Mouse (Mus musculus): ENCODE measurements around the gene Adamts1. TPM values are rescaled to one million over a fixed set of nuclear protein-coding genes. Genes with fewer than 3 reads are reported as not detected.
A peak's percentile ranks its signal among the peaks of the same experiment; 100 is the strongest.

Gene Adamts1
- total and polyA plus RNA-seq, 2 experiments from 2014 or later = 9.8 to 38.0 TPM

GRCm38 (mm10) chr16:85772272-85772671 is 30.6 kb downstream of the Adamts1 start:
- no peaks in the 10 kb centered on the region for H3K9me3 ChIP-seq (ENCODE audit: low read length)
- ATAC-seq (peak; percentile 79), DNase-seq (ENCODE audit: low spot score) (peak; percentile 60)
- 57% methylated on average over 3 of the region's 3 CpGs for WGBS
- H3K36me3 ChIP-seq (ENCODE audit: insufficient read depth, low read length) = no peaks in the 10 kb centered on the region
- no peaks in the 10 kb centered on the region for H3K4me1 ChIP-seq (ENCODE audit: insufficient read depth, low read length)
- no peak overlapping the region for H3K4me2 ChIP-seq (ENCODE audit: low read depth, low read length)
- H3K9ac ChIP-seq (replicated peaks; ENCODE audit: low read length) = no peak overlapping the region
- H3K27ac ChIP-seq = no peak overlapping the region
- no peak overlapping the region for H3K4me3 ChIP-seq (ENCODE audit: low read length)
- no peaks in the 10 kb centered on the region for H3K27me3 ChIP-seq (ENCODE audit: insufficient read depth, low read length)
- TF ChIP-seq CTCF (IDR thresholded peaks at IDR 0.05; ENCODE audit: low read depth) = no peak

GRCm38 (mm10) chr16:85767341-85767740 is 35.6 kb downstream of the Adamts1 start:
- Histone ChIP-seq H3K4me3 (ENCODE audit: low read length) (no peak overlapping the region), H3K9me3 (ENCODE audit: low read length) (no peaks in the 10 kb centered on the region), H3K9ac (replicated peaks; ENCODE audit: low read length) (no peak overlapping the region), H3K27ac (no peak overlapping the region), H3K4me1 (ENCODE audit: insufficient read depth, low read length) (0 out of 2 replicates have a peak, but pooled peaks cover 3% of the 10 kb centered on the region), H3K36me3 (ENCODE audit: insufficient read depth, low read length) (no peaks in the 10 kb centered on the region), H3K27me3 (ENCODE audit: insufficient read depth, low read length) (no peaks in the 10 kb centered on the region), H3K4me2 (ENCODE audit: low read depth, low read length) (no peak overlapping the region)
- WGBS = 38% methylated on average over 4 of the region's 4 CpGs
- ATAC-seq = peak; percentile 56
- peak; percentile 18 for DNase-seq (ENCODE audit: low spot score)
- no peak for TF ChIP-seq CTCF (IDR thresholded peaks at IDR 0.05; ENCODE audit: low read depth)

DNA sequence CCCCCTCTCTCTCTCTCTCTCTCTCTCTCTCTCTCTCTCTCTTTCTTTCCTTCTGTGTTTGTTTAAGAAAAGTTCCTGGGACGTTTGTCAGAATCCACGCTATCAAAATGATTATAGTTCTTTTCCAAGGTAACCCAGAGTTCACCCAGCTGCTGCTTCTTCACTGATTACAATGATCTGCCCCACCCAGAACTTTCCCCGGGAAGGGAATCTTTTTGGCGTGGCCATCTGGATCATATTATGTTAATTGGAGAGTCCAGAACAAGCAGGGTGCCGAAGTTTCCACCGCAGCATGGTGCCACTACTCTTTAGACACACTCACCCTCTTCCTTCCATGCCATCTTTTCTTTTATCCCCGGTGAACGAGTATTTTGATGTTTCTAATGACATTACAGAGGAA is 37.2 kb downstream of the Adamts1 start:
- Histone ChIP-seq H3K9me3 (ENCODE audit: low read length) (no peaks in the 10 kb centered on the region), H3K4me2 (ENCODE audit: low read depth, low read length) (no peak overlapping the region), H3K27me3 (ENCODE audit: insufficient read depth, low read length) (no peaks in the 10 kb centered on the region), H3K36me3 (ENCODE audit: insufficient read depth, low read length) (no peaks in the 10 kb centered on the region), H3K27ac (no peak overlapping the region), H3K4me1 (ENCODE audit: insufficient read depth, low read length) (0 out of 2 replicates have a peak, but pooled peaks cover 3% of the 10 kb centered on the region), H3K4me3 (ENCODE audit: low read length) (no peak overlapping the region), H3K9ac (replicated peaks; ENCODE audit: low read length) (no peak overlapping the region)
- WGBS = 61% methylated on average over 8 of the region's 8 CpGs
- TF ChIP-seq CTCF (IDR thresholded peaks at IDR 0.05; ENCODE audit: low read depth) = no peak
- ATAC-seq (no peak), DNase-seq (ENCODE audit: low spot score) (no peak)

DNA sequence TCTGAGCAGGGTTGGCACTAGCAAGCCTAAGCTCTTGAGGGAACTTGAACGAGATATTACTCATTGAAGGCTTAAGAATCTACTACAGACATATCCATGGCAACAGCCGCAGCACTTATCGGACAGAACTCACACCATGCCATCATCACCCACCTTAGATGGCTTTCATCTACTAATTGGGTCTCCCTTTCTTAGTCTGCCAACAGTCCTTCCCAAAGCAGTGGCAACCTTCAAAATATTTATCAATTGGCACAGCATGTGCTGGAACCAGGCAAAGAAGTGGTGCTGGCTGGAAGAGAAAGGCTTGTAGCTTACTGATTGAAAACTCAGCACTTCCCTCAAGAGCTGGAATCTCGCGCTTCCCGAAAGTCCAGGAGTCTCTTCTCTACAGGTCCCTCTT is 37.7 kb downstream of the Adamts1 start:
- no peak overlapping the region for H3K27ac ChIP-seq
- DNase-seq (ENCODE audit: low spot score) (no peak), ATAC-seq (no peak)
- TF ChIP-seq CTCF (IDR thresholded peaks at IDR 0.05; ENCODE audit: low read depth) = no peak
- H3K4me3 ChIP-seq (ENCODE audit: low read length) = no peak overlapping the region
- no peaks in the 10 kb centered on the region for H3K9me3 ChIP-seq (ENCODE audit: low read length)
- no peak overlapping the region for H3K4me2 ChIP-seq (ENCODE audit: low read depth, low read length)
- 71% methylated on average over 6 of the region's 6 CpGs for WGBS
- H3K36me3 ChIP-seq (ENCODE audit: insufficient read depth, low read length) = no peaks in the 10 kb centered on the region
- 0 out of 2 replicates have a peak, but pooled peaks cover 3% of the 10 kb centered on the region for H3K4me1 ChIP-seq (ENCODE audit: insufficient read depth, low read length)
- no peak overlapping the region for H3K9ac ChIP-seq (replicated peaks; ENCODE audit: low read length)
- H3K27me3 ChIP-seq (ENCODE audit: insufficient read depth, low read length) = no peaks in the 10 kb centered on the region

DNA sequence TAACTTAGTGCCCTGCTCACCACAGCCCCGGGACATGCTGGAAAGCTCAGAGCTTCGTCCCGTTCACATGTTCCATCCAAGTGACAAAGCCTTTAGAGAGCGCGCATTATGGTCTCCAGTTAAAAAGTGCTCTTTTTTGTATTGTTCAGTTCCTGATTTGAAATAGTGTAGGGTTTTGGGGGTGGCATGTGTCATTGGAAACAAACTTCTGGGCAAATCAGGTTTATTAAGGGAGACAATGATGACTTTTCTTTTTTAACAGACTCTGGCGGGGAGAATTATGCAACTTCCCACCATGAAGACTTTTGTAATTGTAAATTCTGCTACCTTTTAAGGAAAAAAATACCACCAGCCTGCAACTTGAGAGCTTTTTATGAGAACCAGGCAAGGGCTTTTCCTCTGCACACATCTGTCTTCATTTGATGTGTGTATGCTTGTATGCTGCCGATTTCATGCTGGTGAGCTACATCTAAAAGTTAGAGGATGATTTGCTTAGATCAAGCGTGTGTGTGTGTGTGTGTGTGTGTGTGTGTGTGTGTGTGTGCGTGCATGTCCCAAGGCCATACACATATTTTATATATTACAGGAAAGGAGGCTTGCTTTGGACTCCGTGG is 40.8 kb downstream of the Adamts1 start:
- ATAC-seq (no peak), DNase-seq (ENCODE audit: low spot score) (no peak)
- 0 out of 2 replicates have a peak, but pooled peaks cover 3% of the 10 kb centered on the region for H3K4me1 ChIP-seq (ENCODE audit: insufficient read depth, low read length)
- 89% methylated on average over 10 of the region's 10 CpGs for WGBS
- H3K27me3 ChIP-seq (ENCODE audit: insufficient read depth, low read length) = no peaks in the 10 kb centered on the region
- H3K4me2 ChIP-seq (ENCODE audit: low read depth, low read length) = no peak overlapping the region
- no peak overlapping the region for H3K4me3 ChIP-seq (ENCODE audit: low read length)
- no peaks in the 10 kb centered on the region for H3K36me3 ChIP-seq (ENCODE audit: insufficient read depth, low read length)
- no peaks in the 10 kb centered on the region for H3K9me3 ChIP-seq (ENCODE audit: low read length)
- no peak overlapping the region for H3K27ac ChIP-seq
- TF ChIP-seq CTCF (IDR thresholded peaks at IDR 0.05; ENCODE audit: low read depth) = no peak
- no peak overlapping the region for H3K9ac ChIP-seq (replicated peaks; ENCODE audit: low read length)

GRCm38 (mm10) chr16:85760961-85761580 is 41.8 kb downstream of the Adamts1 start:
- Histone ChIP-seq H3K4me3 (ENCODE audit: low read length) (no peak overlapping the region), H3K36me3 (ENCODE audit: insufficient read depth, low read length) (no peaks in the 10 kb centered on the region), H3K27ac (no peak overlapping the region), H3K27me3 (ENCODE audit: insufficient read depth, low read length) (no peaks in the 10 kb centered on the region), H3K9me3 (ENCODE audit: low read length) (no peaks in the 10 kb centered on the region), H3K4me1 (ENCODE audit: insufficient read depth, low read length) (0 out of 2 replicates have a peak, but pooled peaks cover 3% of the 10 kb centered on the region), H3K4me2 (ENCODE audit: low read depth, low read length) (no peak overlapping the region), H3K9ac (replicated peaks; ENCODE audit: low read length) (no peak overlapping the region)
- DNase-seq (ENCODE audit: low spot score) (no peak), ATAC-seq (no peak)
- WGBS = 82% methylated on average over 7 of the region's 7 CpGs
- TF ChIP-seq CTCF (IDR thresholded peaks at IDR 0.05; ENCODE audit: low read depth) = no peak
